Mouse (Mus musculus) embryonic fibroblast, embryonic 13.5 days (primary cell): ENCODE measurements around the gene Gsg1l.

Experiments used
- CTCF ChIP-seq: IDR thresholded peaks from 2 replicates; pipeline ENCODE4 v1.5.1; 2011; ENCODE audit warnings: mild to moderate bottlenecking, control low read depth, low read length, moderate library complexity, borderline replicate concordance; ENCODE audit not compliant: insufficient read depth
- POLR2A ChIP-seq: IDR thresholded peaks from 2 replicates; pipeline ENCODE4 v1.6.1; 2011; ENCODE audit warnings: low read depth, mild to moderate bottlenecking, control low read depth, low read length, moderate library complexity

DNA sequence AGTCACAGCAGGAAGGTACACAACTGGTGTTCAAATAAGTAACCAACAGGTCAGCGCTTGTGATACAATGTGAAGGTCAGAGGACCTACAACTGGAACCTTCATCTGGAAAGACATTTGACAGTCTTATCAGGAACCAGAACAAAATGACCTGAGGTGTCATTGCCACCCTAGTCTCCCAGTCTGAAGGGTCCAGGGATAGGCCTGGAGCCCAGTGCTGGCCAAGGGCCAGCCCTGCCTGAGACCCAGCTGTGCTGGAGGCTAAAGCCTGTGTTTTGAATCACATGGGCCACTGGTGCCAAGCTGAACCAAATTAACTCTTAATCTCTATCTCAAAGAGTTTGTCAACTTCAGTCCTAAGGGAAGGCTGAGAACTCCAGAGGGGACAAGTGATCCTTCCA, 86.1 kb downstream of the Gsg1l start:
- no peak for TF ChIP-seq CTCF
- no peak for TF ChIP-seq POLR2A
